Mouse (Mus musculus): ENCODE measurements around the gene St3gal3. TPM values are rescaled to one million over a fixed set of nuclear protein-coding genes. Genes with fewer than 3 reads are reported as not detected.
A peak's percentile ranks its signal among the peaks of the same experiment; 100 is the strongest.

St3gal3 gene
- total and polyA plus RNA-seq, 3 experiments, result 16.4 to 23.3 TPM; not detected in 1

- TF ChIP-seq GABPA (IDR thresholded peaks at IDR 0.05; ENCODE audit: low read depth, low read length), result no peak
- TF ChIP-seq UBTF (IDR thresholded peaks at IDR 0.05; ENCODE audit: borderline replicate concordance, insufficient read depth, low read depth, low read length), result no peak
- TF ChIP-seq MAFK (IDR thresholded peaks at IDR 0.05; ENCODE audit: borderline replicate concordance, low read depth, low read length), result peak; percentile 92
- TF ChIP-seq HCFC1 (IDR thresholded peaks at IDR 0.05; ENCODE audit: low read depth, low read length), result peak; percentile 48; the same call in 1 of the 2 replicates
- no peak for TF ChIP-seq ZMIZ1 (IDR thresholded peaks at IDR 0.05; ENCODE audit: low read depth, low read length)
- no peak for TF ChIP-seq CTCF (IDR thresholded peaks at IDR 0.05 in 2 of 3, conservative IDR thresholded peaks at IDR 0.05 in 1 of 3; ENCODE audit: control insufficient read depth in 1 of 3, insufficient read depth in 1 of 3, low read depth in 2 of 3, low read length in 3 of 3, poor library complexity in 1 of 3, severe bottlenecking in 1 of 3)
- TF ChIP-seq E2F4 (IDR thresholded peaks at IDR 0.05; ENCODE audit: borderline replicate concordance, low read depth, low read length), result no peak
- TF ChIP-seq CHD1 (IDR thresholded peaks at IDR 0.05; ENCODE audit: low read depth, low read length), result no peak
- no peak; the same call in 1 of the 2 replicates for TF ChIP-seq SMC3 (IDR thresholded peaks at IDR 0.05; ENCODE audit: low read depth, low read length)
These were observed 147.9 kb downstream of the St3gal3 start (continued) for GRCm38 (mm10) chr4:117986766-117987165.

GRCm38 (mm10) chr4:117984993-117985587 lies 149.6 kb downstream of the St3gal3 start:
- TF ChIP-seq CTCF (IDR thresholded peaks at IDR 0.05 in 2 of 3, conservative IDR thresholded peaks at IDR 0.05 in 1 of 3; ENCODE audit: control insufficient read depth in 1 of 3, insufficient read depth in 1 of 3, low read depth in 2 of 3, low read length in 3 of 3, poor library complexity in 1 of 3, severe bottlenecking in 1 of 3), result no peak
- TF ChIP-seq POLR2AphosphoS5 (IDR thresholded peaks at IDR 0.05; ENCODE audit: borderline replicate concordance, low read depth, low read length), result no peak
- TF ChIP-seq SIN3A (IDR thresholded peaks at IDR 0.05; ENCODE audit: low read length), result no peak
- TF ChIP-seq MAFK (IDR thresholded peaks at IDR 0.05; ENCODE audit: borderline replicate concordance, low read depth, low read length), result no peak
- TF ChIP-seq MXI1 (IDR thresholded peaks at IDR 0.05; ENCODE audit: low read depth, low read length), result no peak
- no peak for TF ChIP-seq USF1 (IDR thresholded peaks at IDR 0.05; ENCODE audit: low read depth, low read length)
- TF ChIP-seq MEF2A (IDR thresholded peaks at IDR 0.05; ENCODE audit: extremely low read depth, insufficient replicate concordance, low read depth, low read length, poor library complexity, severe bottlenecking), result no peak
- no peak for TF ChIP-seq NRF1 (IDR thresholded peaks at IDR 0.05; ENCODE audit: insufficient read depth, low read depth, low read length, poor library complexity, severe bottlenecking)
- TF ChIP-seq ZKSCAN1 (IDR thresholded peaks at IDR 0.05; ENCODE audit: low read depth, low read length), result no peak
- no peak for TF ChIP-seq ZNF384 (IDR thresholded peaks at IDR 0.05; ENCODE audit: low read depth, low read length)
- TF ChIP-seq TAL1 (IDR thresholded peaks at IDR 0.05; ENCODE audit: low read length), result no peak
- TF ChIP-seq BHLHE40 (IDR thresholded peaks at IDR 0.05; ENCODE audit: borderline replicate concordance, low read depth, low read length), result no peak
- no peak for TF ChIP-seq E2F4 (IDR thresholded peaks at IDR 0.05; ENCODE audit: borderline replicate concordance, low read depth, low read length)
- TF ChIP-seq POLR2A (IDR thresholded peaks at IDR 0.05; ENCODE audit: control insufficient read depth in 1 of 2, insufficient read depth in 1 of 2, low read depth in 1 of 2, low read length in 2 of 2, poor library complexity in 1 of 2), result no peak
- DNase-seq (ENCODE audit: low read depth, low spot score), result no peak
- peaks cover 10 to 27% of the 10 kb centered on the region in 2 experiments for H3K4me1 ChIP-seq (ENCODE audit: control insufficient read depth in 1 of 2, insufficient read depth in 2 of 2, low read length in 2 of 2)

More at GRCm38 (mm10) chr4:117984993-117985587, 149.6 kb downstream of the St3gal3 start:
- Histone ChIP-seq H3K79me2 (ENCODE audit: control insufficient read depth, insufficient read depth, low read length, poor library complexity) (no peaks in the 10 kb centered on the region), H3K36me3 (ENCODE audit: control insufficient read depth in 1 of 2, insufficient read depth in 2 of 2, low read length in 2 of 2) (peaks cover 0 to 21% of the 10 kb centered on the region in 2 experiments; a peak in 3 of 4 replicates), H3K27ac (ENCODE audit: control insufficient read depth, low read depth, low read length) (no peak overlapping the region), H3K9me3 (replicated peaks; ENCODE audit: insufficient read depth, low read length) (no peaks in the 10 kb centered on the region), H3K27me3 (ENCODE audit: control insufficient read depth in 1 of 2, insufficient read depth in 2 of 2, low read length in 2 of 2) (no peaks in the 10 kb centered on the region), H3K9ac (ENCODE audit: control insufficient read depth, low read depth, low read length, poor library complexity, severe bottlenecking) (no peak overlapping the region), H3K4me3 (ENCODE audit: control insufficient read depth in 1 of 2, insufficient read depth in 1 of 2, low read depth in 2 of 2, low read length in 2 of 2) (no peak overlapping the region)
